Mouse (Mus musculus) common myeloid progenitor, adult 5-6 weeks (primary cell): ENCODE data around the gene Kat5. TPM values are rescaled to one million over a fixed set of nuclear protein-coding genes. Genes with fewer than 3 reads are reported as not detected.
A peak's percentile ranks its signal among the peaks of the same experiment; 100 is the strongest.

Source experiments
- ATAC-seq: replicated peaks from 2 replicates; pipeline ENCODE4 v1.8.0; 2016; ENCODE audit warnings: low read depth, mild to moderate bottlenecking, moderate TSS enrichment, inconsistent platforms; ENCODE audit not compliant: poor library complexity, severe bottlenecking
- total RNA-seq: library from RNA; stranded (forward); fragments of 200-1000, 187-1606 nt; gene quantifications from 2 replicates; pipeline ENCODE4 v1.2.3, GENCODE M21; 2017

Kat5 gene
- total RNA-seq, 1 experiment from 2014 or later = 74.3 TPM

DNA sequence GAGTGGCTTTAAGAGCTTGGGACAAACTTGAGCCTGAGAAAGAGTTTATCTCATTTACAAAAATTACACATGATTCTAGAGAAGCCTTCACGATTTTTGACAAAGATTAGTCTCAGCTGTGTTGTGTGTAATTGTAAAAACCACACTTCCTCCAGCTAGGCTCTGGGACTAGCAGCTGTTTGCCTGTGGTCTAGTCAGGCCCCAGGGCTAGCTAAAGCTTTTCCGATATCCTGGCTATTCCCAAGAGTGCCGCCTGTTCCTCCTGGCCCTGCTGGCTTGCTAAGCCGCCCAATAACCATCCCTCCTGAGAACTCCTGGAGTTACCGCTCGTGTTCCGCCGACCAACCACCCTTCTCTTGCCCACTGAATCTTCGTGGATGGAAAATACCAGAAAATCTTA is 22.1 kb upstream of the Kat5 start:
- no peak for ATAC-seq

DNA sequence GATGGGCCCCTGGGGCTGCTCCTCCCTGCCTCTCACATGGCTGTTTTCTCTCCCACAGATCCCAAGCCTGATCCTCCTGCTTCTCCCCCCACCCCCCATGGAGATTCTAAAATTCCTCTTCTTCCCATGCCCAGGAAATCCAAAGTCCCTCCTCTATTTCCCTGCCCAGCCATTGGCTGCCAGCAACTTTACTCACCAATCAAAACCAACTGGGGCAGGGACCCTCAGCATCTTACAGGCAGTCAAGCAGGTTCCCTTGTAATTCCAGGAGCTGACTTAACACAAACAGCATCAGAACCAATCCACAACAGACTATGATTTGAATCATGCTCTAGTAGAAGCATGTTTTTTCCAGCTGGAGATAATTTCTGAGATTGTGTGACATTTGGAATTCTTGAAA is 19.9 kb upstream of the Kat5 start:
- no peak for ATAC-seq

DNA sequence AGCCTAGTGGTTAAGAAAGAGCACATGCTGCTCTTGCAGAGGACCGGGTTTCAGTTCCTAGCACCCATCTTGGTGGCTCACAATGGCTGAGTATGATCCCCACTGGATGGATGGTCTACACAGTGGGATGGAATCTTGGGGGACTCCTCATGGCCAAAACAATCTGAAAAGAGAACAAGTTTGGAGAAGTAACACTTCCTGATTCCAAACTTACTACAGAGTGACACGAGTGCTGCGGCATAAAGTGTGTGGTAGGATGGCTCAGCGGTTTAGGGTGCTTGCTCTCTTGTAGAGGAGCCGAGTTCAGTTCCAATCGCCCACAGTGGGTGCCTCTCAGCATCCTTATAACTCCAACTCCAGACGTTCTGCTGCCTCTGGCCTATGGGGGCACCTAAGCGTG is 15.3 kb upstream of the Kat5 start:
- no peak for ATAC-seq

DNA sequence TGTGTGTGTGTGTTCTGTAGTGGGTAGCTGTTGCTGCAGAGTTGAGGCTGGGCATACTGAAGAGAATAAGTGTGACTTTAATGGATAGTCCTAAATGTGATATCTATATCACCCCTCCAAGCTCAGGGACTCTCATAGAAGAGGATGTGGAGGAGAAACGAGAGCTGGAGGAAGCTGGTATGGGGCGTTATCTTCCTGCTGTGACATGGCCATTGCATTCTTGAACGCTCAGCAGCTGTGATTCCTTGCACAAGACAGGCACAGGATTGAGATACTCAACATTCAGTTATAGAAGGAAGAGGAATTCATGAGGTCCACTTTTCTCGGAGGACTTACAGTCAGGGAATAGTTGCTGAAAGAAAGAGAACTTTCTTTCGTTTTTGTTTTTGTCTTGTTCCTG is 11.8 kb upstream of the Kat5 start:
- no peak for ATAC-seq

DNA sequence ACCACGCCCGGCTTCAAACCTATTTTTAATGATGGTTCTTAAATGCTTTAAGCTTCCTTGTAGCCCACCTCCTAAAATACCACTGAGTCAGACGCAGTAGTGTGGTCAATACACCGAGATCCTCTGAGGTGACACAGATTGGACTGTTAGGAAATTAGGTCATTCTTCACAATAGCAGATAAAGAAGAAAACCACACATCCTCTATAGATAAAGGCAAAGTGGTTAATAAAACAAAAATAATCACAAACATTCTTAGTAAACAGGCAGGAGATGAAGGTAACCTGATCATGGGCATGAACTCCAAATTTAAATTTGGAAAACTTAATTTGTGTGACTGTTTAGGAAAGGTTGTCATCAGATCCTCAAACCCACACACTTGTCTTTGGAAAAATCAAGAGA is 10.0 kb upstream of the Kat5 start:
- no peak for ATAC-seq

DNA sequence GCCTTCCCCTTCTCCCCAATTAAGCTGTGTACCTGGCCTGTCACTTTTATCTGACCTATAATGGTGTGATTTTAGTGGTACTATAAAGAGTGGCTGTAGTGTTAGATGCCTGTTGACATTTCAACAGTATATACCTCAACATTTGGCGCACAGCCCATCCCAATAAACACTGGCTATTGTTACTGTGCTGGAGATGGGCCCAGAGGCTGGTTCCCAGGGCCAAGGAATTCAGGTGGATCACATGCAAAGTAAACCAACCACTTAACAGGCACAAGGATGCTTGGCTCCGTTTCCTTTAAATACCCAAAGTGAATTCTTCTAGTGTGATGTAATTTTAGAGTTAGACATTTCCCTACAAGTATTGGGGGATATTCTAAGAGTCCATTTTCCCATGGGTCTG is 4.9 kb upstream of the Kat5 start:
- ATAC-seq = no peak

DNA sequence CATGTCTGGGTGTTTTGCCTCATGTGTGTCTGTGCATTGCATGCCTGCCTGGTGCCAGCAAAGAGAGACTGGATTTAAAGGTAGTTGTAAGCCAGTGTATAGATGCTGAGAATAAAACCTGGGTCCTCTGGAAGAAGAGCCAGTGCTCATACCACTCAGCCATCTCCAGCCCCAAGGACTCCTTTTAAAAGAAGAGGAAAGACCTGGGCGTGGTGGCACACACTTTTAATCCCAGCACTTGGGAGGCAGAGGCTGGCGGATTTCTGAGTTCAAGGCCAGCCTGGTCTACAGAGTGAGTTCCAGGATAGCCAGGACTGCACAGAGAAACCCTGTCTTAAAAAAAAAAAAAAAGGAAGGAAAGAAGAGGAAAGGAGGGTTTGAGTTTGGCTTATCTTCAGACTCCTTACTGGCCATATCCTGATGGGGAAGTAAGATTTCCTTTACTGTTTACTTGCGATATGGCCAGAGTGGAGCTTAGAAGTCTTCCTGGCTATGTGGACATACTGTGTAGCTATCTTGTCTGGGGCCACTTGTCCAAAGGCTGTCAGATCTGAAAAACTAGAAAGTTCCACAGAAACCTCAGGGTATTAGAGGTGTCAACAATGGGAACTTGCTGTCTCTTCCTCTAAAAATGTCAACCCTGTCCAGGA is 2.9 kb upstream of the Kat5 start:
- peak; percentile 46 for ATAC-seq

DNA sequence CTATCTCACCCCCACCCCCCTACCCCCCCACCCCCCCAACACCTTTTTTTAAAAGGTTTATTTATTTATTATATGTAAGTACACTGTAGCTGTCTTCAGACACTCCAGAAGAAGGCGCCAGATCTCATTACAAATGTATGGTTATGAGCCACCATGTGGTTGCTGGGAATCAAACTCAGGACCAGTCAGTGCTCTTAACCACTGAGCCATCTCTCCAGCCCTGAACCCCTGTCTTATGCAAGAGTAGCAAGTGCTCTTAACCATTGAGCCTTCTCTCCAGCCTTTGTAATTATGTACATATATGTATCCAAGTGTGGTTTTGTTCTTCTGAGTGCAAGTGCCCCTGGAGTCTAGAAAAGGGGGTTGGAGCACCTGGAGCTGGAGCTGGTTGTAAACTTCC is 1.9 kb upstream of the Kat5 start:
- ATAC-seq = no peak

DNA sequence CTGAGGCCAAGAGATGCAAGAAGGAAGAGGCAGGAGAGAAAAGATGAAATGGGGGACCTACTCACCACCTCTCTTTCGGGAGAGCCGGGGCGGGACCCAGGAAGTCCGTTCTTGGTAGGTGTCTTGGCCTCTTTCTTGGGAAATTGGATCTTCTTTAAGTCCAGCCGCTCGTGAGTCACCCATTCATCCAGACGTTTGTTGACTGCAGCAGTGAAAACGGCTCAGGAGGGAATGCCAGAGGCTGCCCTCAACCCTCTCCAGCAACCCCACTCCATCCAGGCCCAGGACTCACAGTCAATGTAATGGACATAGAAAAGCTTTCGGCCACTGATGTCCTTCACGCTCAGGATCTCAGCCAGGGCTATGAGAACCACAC is 878 bp downstream of the Kat5 start:
- no peak for ATAC-seq

DNA sequence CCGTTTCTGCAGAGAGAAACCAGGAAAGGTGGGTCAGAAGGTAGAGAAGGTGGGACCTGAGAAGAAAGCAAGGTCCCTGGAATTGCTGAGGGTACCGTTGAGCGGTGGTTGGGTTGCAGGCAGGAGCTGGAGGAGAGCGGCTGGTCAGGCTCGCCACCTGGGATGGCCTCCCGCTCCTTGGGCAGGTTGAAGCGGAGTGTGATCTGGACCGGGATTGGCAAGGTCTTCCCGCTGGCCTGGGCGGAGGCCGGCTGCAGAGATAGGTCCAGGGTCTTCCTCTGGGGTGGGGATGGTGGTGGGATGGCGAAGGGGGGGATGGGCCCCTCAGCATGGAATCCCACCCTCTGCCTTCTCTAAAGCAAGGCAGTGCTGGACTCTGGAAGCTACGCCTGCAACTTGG is 1.3 kb downstream of the Kat5 start:
- ATAC-seq = no peak

DNA sequence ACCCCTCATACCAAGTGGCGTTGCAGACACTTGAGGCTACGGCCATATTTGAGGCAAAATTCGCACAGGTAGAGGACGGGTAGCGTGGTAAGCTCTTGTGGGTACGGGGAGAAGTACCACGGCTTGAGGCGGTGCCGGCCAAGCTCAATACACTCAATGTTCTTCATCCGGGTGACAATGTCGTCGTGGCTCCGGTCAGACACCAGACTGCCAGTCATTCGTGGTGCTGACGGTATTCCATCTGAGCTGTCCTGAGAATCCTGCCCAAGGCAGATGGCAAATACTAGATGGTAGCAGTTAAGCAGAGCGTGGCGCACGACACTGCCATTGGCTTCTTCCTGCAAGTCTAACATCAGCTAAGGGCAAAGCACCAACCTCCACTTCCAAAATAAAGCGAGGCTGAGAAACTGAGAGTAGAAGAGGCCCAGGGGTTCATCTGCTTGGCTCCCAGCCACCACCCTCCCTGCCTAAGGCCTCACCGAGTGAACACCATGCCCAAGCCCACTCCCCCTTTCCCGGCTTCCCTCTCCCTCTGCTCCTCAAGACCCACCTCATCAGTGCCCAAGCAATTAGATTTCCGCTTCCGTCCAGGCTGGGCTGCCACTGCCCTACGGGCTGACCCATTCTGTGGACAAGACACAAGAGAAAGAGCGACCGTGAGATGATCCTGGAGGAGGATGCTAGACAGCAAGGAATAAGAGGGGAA is 2.2 kb downstream of the Kat5 start:
- ATAC-seq = no peak

DNA sequence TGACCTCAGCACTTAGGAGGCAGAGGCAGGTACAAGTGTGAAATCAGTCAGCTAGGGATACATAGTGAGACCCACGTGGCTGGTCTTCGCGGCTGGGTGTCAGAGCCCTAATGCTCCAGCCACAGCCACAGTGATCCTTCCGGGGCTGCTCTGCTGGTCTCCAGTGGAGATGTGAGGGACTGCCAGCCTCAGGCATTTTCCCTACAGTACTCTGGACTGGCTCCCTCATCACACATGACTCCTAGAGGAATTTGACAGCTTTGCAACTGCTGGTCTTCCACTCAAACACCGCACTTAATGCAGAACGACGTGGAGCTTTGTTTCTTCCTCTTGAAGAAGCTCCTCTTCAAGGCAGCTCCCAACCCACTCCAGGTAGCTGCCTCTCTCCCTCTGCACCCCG is 3.8 kb downstream of the Kat5 start:
- no peak for ATAC-seq

DNA sequence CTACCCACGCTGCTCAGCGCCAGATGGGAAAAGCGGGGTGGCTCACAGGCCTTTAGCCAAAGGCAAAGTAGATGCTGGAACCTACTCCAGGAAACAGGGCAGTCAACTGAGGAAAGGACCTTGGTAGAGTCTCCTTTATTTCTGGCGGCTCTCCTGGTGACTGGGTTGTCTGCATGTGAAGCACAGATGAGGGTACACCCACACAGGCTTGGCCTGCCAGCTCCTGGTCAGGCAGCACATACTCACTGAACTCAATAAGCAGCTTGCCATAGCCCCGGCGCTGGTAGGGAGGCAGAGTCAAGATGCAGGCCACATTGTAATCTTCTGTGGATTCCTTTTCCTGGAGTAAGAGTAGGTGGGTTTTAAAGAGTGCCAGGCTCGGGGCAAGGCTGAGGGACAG is 4.9 kb downstream of the Kat5 start:
- no peak for ATAC-seq

DNA sequence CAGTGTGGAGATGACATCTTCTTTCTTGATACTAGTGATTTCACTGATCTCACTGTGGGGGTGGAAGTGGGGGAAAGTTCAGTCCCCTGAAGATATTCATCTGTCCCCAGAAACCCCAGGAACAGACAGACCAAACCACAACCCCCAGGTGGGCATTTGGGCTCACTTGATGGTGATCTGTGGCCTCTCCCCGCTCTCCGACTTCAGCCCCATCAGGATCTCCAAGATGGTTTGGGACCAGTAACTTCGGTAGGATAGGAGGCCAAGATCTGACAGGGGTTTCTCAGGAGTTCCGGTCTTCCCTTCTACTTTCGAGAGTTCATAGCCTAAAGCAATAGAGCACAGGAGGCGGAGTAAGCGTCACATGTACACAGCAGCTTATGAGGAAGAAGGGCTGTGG is 6.4 kb downstream of the Kat5 start:
- ATAC-seq = no peak

DNA sequence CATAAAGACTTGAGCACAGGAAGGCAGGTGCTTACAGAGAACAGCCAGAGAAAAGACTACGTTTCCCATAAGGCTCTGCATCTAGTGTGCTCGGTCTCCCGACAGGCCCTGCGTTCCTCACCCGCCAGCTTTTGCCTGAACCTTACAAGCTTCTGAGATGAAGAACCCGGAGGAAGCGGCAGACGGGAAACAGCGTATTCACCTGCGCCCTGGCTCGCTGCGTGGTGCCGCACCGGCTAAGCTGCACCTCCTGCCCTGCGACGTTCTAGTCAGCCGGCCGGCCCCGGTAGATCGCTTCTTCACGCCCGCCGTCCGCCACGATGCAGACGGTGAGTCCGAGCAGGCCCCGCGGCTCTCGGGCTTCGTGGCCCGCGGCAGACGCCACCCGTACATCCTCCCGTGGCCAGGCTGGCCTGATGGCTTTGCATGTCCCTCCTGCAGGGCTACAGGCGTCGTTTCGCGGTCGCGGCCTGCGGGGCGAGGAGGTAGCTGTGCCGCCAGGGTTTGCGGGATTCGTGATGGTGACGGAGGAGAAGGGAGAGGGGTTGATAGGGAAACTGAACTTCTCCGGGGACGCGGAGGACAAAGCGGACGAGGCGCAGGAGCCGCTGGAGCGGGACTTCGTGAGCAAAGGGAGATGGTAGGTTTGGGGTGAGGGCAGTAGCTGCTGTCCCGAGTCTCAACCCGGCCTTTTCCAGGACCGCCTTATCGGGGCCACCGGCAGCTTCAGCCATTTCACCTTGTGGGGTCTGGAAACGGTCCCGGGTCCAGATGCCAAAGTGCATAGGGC is 8.1 kb downstream of the Kat5 start, which contains the start of gene Rnaseh2c:
Rnaseh2c (plus strand) TSS at position 122 of the 790 bp plus-strand sequence.
- peak; percentile 81 for ATAC-seq

DNA sequence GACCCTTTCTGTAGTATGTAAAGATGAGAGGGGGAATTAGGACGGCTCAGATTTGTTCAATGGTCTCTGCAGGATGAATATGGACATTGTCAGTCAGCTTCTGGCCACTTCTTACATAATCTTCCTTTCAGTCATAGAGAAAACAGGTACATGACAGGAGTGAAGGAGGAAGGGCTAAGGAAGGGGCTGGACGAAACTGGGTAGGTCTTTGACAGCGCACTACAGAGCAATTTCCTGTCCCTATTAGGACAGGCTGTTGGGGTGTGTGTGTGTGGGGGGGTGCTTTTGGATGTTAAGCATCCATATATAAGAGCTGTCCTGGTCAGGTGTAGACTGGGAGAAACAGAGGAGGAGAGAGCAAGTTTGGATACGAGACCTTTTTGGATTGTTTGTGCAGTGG is 10.8 kb downstream of the Kat5 start:
- no peak for ATAC-seq

DNA sequence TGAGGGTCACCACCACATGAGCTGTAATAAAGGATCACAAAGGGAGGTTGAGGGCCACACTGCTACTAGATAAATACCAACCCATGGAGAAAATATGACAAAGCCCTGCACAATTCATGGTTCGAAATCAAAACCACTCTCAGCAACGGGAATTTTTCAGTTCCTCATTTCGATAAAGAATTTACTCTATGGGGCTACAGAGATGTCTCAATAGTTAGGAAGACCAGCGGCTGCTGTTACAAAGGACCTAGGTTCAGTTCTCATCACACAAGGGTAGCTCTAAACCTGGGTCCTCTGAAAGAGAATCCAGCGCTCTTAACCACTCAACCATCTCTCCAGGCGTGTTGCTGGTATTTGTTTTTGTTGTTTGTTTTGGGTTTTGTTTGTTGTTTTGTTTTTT is 18.1 kb downstream of the Kat5 start:
- no peak for ATAC-seq

DNA sequence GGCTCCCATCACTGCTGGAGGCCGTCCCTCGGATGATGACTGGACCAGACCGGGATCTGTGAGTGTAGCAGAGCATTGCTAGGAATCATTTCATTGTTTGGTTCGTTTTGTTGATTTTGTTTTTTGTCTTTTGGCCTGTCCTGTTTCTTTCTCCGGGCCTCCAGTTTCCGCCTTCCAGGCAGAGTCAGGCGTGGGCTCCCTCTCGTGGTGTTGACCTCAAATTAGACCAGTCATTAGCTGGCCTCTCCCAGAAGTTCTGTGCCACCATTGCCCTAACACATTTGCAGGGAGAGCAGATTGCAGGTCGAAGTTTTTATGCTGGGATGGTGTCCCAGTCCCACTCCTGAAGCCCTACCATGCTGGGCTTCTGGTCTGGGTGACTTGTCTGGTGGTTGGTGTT is 20.9 kb downstream of the Kat5 start:
- ATAC-seq = no peak

DNA sequence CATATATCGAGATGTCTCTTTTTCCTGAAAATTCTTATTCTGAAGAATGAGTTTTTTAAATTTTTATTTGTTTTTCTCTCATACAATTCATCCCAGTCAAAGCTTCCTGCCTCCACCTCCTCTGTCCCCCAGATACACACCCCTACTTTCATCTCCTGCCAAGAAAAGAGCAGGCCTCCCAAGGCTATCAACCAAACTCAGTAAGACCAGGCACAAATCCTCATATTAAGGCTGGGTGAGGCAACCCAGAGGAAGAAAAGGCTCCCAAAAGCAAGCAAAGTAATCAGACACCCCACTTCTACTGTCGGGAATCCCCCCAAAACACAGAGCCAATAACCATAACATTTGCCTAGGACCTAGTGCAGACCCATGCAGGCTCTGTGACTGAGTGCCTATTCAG is 28.0 kb downstream of the Kat5 start:
- no peak for ATAC-seq

DNA sequence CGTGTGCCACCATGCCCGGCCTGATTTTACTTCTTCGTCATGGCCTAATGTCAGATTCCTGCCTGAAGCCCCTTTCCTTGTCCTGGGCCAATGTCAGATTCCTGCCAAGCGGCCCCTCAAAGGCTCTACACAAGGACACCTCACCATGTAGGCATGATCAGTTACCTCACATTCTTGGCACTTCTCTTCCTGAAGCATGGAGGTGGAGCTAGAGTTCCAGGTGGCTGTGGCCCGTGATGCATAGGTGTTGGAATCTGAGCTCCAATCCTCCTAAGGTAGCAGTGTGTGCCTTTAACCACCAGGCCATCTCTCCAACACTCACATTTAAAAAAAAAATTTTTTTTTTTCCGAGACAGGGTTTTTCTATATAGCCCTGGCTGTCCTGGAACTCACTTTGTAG is 29.3 kb downstream of the Kat5 start:
- ATAC-seq = no peak

DNA sequence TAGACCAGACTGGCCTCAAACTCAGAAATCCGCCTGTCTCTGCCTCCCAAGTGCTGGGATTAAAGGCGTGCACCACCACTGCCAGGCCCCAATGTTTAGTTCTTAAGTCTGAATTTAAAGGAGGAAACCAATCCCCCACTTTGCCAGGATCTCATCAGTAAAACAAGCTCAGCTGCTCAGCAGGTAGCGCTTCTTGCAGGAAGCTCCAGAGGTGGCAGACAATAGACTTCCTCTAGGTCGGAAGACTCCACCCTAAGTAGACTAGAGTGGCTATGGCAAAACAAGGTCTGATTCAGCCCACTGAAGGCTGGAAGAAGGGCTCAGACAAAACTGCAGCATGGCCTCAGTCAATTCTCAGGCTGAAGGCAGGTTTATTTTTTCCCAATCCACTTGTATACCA is 30.1 kb downstream of the Kat5 start:
- no peak for ATAC-seq
